Mouse (Mus musculus): Measurements from ENCODE around the gene Cpsf4l. TPM values are rescaled to one million over a fixed set of nuclear protein-coding genes. Genes with fewer than 3 reads are reported as not detected.

Cpsf4l gene
- polyA plus RNA-seq, 1 experiment from 2014 or later, result 0.24 TPM

DNA sequence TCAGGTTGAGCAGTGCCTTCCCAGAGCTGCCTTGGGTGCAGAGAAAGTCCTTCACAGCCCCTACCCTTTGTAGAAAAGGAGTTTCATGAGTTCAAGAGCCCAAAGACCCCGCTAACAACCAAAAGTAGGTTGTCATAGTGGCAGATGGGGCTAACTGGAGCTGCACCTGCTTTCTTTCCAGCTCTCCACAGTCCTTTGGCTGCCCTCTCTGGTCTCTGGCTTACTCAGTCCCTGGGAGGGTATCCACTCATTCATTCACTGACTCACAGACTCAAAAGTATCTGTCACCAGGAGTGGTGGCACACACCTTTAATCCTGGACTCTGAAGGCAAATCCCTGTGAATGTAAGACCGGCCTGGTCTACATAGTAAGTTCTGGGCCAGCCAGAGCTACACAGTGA lies 6.3 kb upstream of the Cpsf4l start:
- no peak for ATAC-seq (ENCODE audit: extremely low read depth, insufficient number of reproducible peaks, low FRiP score, low TSS enrichment)
- no peak overlapping the region for H3K27ac ChIP-seq (replicated peaks)
- no peak overlapping the region for H3K9ac ChIP-seq
- no peaks in the 10 kb centered on the region for H3K27me3 ChIP-seq (replicated peaks)
- no peak overlapping the region for H3K4me3 ChIP-seq
- H3K9me3 ChIP-seq, result no peaks in the 10 kb centered on the region
- WGBS, result 82% methylated on average over 2 of the region's 2 CpGs
- H3K36me3 ChIP-seq, result no peaks in the 10 kb centered on the region
- peaks cover 6% of the 10 kb centered on the region; the same call in 1 of the 2 replicates for H3K4me1 ChIP-seq
- no peak overlapping the region for H3K4me2 ChIP-seq

DNA sequence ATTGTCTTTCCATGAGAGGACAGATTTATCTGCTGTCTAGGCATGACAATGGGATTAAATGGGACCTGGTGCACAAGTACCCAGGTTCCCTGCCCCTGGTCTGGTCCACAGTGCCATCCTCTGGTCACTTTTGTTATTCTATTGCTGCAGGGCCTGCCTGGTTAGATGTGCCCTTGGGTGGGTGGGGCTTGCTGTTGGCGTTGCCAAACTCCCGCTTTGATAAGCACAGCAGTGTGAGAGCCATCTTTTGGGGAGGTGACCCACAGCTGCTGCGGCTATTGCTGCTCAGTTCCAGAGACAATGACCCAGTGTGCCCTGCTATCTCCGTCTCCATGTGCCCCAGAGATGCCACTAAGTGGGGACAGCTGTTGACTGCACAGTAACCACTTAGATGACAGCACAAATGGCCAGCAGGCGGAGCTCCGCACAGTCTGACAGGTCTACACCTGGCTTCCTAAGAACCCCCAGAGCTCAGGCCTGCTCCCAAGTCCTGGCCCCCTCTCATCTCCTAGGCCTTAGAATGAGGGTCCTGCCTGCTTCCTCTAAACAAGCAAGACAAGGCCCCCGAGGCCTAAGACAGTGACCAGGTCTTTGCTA lies 5.4 kb upstream of the Cpsf4l start:
- 58% methylated on average over 7 of the region's 7 CpGs for WGBS
- H3K4me3 ChIP-seq, result no peak overlapping the region
- no peak overlapping the region for H3K27ac ChIP-seq (replicated peaks)
- H3K4me1 ChIP-seq, result peaks cover 13% of the 10 kb centered on the region
- no peak overlapping the region for H3K4me2 ChIP-seq
- ATAC-seq (ENCODE audit: extremely low read depth, insufficient number of reproducible peaks, low FRiP score, low TSS enrichment), result 0 out of 2 replicates have a peak, but pooled peaks have one; percentile 29
- no peaks in the 10 kb centered on the region for H3K27me3 ChIP-seq (replicated peaks)
- no peak overlapping the region for H3K9ac ChIP-seq
- no peaks in the 10 kb centered on the region for H3K36me3 ChIP-seq
- H3K9me3 ChIP-seq, result no peaks in the 10 kb centered on the region

DNA sequence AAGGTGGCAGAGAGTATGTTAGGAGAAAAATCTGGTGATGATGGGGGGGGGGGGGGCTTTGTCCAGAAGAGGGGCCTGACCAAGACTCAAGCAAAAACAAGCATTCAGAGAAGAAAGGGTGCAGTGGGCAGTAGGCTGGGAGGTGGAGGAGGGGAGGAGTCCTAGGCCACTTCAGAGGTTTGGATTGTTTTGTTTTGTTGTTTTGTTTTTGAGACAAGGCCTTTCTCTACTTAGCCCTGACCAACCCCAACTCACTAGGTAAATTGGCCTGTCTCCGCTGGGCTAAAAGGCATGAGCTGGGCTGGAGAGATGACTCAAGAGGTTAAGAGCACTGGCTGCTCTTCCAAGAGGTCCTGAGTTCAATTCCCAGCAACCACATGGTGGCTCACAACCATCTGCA lies 1.2 kb upstream of the Cpsf4l start:
- Histone ChIP-seq H3K4me2 (no peak overlapping the region), H3K4me1 (peaks cover 24% of the 10 kb centered on the region), H3K27me3 (replicated peaks) (peaks cover 16% of the 10 kb centered on the region), H3K27ac (replicated peaks) (no peak overlapping the region), H3K36me3 (peaks cover 11% of the 10 kb centered on the region; the same call in 1 of the 2 replicates), H3K4me3 (no peak overlapping the region), H3K9ac (no peak overlapping the region), H3K9me3 (no peaks in the 10 kb centered on the region)
- 78% methylated on average over 1 of the region's 1 CpGs for WGBS
- ATAC-seq (ENCODE audit: extremely low read depth, insufficient number of reproducible peaks, low FRiP score, low TSS enrichment), result no peak

DNA sequence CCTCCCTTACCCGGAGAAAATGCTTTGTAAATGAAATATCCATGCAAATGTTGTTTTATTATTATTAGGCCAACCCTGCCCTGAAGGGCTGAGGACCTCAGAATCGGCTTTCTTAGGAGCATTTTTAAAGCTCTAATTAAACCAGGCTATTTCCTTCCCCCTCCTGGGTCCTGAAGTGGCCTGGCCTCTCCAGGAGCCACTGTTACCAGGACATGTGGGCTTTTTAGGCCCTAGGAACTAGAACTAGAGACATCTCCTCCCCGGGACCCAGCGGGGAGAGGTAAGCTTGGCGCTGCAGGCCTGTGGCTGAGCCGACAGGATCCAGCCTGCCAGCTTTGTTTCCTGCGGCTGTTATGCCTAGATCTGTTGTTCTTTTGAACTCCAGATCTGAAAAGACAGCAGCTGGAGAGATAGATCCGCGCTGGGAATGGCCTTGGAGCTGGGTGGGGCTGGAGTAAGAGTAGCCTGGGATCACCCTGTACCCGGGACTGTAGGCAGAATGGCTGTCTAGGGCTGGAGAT lies 500 bp upstream of the Cpsf4l start:
- H3K4me1 ChIP-seq, result peaks cover 24% of the 10 kb centered on the region
- H3K27ac ChIP-seq (replicated peaks), result peak overlapping the region; percentile 48
- no peak for ATAC-seq (ENCODE audit: extremely low read depth, insufficient number of reproducible peaks, low FRiP score, low TSS enrichment)
- peak overlapping the region; percentile 1 for H3K4me2 ChIP-seq
- H3K9ac ChIP-seq, result peak overlapping the region; percentile 67
- H3K36me3 ChIP-seq, result peaks cover 11% of the 10 kb centered on the region; the same call in 1 of the 2 replicates
- 13% methylated on average over 10 of the region's 10 CpGs for WGBS
- H3K4me3 ChIP-seq, result no peak overlapping the region
- peaks cover 16% of the 10 kb centered on the region for H3K27me3 ChIP-seq (replicated peaks)
- H3K9me3 ChIP-seq, result no peaks in the 10 kb centered on the region

DNA sequence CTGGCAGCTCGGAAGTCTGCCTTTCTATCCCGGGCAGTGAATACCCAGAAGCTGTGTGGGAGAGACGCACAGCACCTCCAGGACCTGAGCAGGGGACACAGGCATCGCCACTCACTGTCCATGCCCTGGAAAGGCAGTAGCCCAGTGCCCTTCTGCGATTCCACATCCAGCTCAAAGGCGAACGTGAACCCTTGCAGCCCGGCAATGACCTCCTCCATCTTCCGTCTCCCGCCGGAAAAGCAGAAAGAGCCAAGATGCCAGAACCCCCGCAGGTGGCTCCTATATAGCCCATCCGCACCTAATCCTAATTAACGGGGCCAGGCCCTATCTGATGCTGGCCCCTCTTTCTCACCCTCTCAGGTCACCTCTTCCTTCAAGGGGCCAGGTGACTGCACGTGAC lies 545 bp downstream of the Cpsf4l start:
- peaks cover 11% of the 10 kb centered on the region; the same call in 1 of the 2 replicates for H3K36me3 ChIP-seq
- H3K9ac ChIP-seq, result no peak overlapping the region
- H3K4me3 ChIP-seq, result peak overlapping the region; percentile 1; the same call in 1 of the 2 replicates
- H3K27me3 ChIP-seq (replicated peaks), result peaks cover 16% of the 10 kb centered on the region
- WGBS, result 19% methylated on average over 15 of the region's 15 CpGs
- H3K4me2 ChIP-seq, result peak overlapping the region; percentile 36
- no peaks in the 10 kb centered on the region for H3K9me3 ChIP-seq
- peaks cover 21% of the 10 kb centered on the region for H3K4me1 ChIP-seq
- H3K27ac ChIP-seq (replicated peaks), result no peak overlapping the region
- no peak for ATAC-seq (ENCODE audit: extremely low read depth, insufficient number of reproducible peaks, low FRiP score, low TSS enrichment)

DNA sequence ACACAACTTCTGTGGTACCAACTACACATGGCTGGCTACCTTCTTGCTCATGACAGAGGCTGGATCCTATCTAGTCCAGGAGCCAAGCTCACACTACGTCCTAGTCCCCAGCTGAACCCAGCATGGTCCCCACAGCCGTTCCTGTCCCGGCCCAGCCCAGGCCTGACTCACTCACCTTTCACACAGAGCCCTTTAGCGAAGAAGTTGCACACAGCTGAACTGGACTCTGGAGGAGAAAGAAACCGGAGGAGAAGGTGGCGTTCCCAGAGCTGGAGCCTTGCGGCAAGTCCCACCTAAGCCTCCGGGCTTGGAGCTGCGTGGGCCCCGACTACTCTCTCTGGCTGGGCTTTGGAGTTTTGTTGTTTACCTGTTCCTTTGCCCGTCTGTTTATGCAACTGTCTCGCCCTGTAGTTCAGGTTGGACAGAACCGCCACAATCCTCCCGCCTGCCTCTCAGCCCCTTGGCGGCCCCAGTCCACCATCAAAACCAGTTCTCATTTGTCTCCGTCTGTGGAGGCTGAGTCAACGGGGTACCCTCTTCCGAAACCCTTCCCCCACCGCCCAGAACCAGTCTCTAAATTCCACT lies 1.1 kb downstream of the Cpsf4l start:
- Histone ChIP-seq H3K27me3 (replicated peaks) (peaks cover 16% of the 10 kb centered on the region), H3K4me2 (0 out of 2 replicates have a peak overlapping the region, but pooled peaks have one; percentile 36), H3K36me3 (peaks cover 11% of the 10 kb centered on the region; the same call in 1 of the 2 replicates), H3K9me3 (no peaks in the 10 kb centered on the region), H3K27ac (replicated peaks) (no peak overlapping the region), H3K4me1 (peaks cover 24% of the 10 kb centered on the region), H3K4me3 (peak overlapping the region; percentile 1; the same call in 1 of the 2 replicates), H3K9ac (no peak overlapping the region)
- no peak for ATAC-seq (ENCODE audit: extremely low read depth, insufficient number of reproducible peaks, low FRiP score, low TSS enrichment)
- 53% methylated on average over 19 of the region's 19 CpGs for WGBS

DNA sequence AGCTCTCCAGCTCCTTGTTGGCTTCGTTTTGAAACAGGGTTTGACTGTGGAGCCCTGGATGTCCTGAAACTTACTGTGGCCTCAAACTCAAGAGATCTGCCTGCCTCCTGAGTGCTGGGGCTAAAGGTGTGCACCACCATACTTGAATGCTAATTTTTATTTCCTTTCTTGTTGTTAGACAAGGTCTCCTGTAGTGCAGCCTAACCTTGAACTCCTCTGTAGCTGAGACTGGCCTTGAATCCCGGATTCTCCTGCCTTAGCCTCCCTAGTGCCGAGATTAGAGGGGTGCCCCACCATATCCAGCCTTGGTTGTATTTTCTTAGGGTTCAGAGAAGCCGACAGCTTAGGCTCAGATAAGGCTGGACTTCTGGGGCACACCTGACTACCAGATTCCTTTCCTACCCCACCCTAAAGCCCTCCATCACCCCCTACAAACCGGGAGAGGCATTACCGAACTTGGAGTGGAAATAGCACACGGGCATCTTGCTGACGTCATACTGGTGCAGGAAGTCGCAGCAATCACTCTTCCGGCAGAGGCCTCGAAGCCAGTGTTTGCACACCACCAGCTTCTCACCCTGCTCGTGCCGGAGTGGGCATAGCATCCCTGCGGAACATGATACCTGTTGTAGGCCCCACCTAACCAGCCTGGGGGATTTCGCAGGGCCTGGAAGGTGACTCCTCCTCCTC lies 3.7 kb downstream of the Cpsf4l start:
- H3K4me2 ChIP-seq, result no peak overlapping the region
- peaks cover 11% of the 10 kb centered on the region; the same call in 1 of the 2 replicates for H3K36me3 ChIP-seq
- WGBS, result 80% methylated on average over 15 of the region's 15 CpGs
- H3K4me1 ChIP-seq, result peaks cover 24% of the 10 kb centered on the region
- H3K9me3 ChIP-seq, result no peaks in the 10 kb centered on the region
- no peak overlapping the region for H3K27ac ChIP-seq (replicated peaks)
- ATAC-seq (ENCODE audit: extremely low read depth, insufficient number of reproducible peaks, low FRiP score, low TSS enrichment), result no peak
- no peak overlapping the region for H3K9ac ChIP-seq
- no peak overlapping the region for H3K4me3 ChIP-seq
- peaks cover 16% of the 10 kb centered on the region for H3K27me3 ChIP-seq (replicated peaks)

DNA sequence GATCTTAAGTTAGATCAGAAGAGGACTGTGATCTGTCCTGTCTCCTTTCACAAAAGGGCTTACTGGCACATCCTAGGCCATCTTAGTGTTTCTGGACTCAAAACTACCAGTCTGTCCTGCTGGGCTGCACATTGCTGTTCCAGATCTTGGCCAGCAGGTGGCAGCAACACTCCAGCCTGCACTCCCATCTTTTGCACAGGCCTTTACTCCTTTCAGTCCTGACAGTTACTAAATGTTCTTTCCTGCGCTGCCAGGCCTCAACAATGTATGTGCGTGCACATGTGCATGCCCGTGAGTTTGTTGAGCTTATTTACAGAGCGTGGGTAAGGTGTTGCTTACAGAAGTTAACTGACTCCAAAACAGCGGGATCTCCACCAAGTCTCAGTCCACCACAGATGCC lies 6.1 kb downstream of the Cpsf4l start:
- Histone ChIP-seq H3K9me3 (no peaks in the 10 kb centered on the region), H3K27ac (replicated peaks) (no peak overlapping the region), H3K27me3 (replicated peaks) (peaks cover 5% of the 10 kb centered on the region), H3K4me2 (no peak overlapping the region), H3K9ac (no peak overlapping the region), H3K36me3 (peaks cover 16% of the 10 kb centered on the region), H3K4me1 (peaks cover 3% of the 10 kb centered on the region; the same call in 1 of the 2 replicates), H3K4me3 (no peak overlapping the region)
- ATAC-seq (ENCODE audit: extremely low read depth, insufficient number of reproducible peaks, low FRiP score, low TSS enrichment), result no peak
- 32% methylated on average over 5 of the region's 5 CpGs for WGBS

DNA sequence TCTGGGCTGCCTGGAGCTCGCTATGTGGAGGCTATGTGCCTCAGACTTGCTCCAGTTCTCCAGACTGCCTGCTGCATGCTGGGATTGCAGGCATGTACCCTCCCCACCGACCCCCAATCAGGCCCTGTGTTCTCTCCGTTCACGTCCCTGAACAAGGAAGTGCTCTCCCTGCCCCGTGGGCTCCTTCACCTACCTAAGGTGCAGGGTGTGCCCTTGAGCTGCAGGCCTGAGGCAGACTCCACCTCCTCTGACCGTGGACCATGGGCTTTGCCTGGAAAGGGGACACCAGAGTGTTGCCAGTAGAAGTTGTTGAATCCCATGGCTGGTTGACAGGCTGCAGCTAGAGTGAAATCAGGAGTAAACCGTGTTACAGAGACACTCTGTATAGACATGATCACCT lies 10.2 kb downstream of the Cpsf4l start:
- Histone ChIP-seq H3K4me1 (peaks cover 3% of the 10 kb centered on the region; the same call in 1 of the 2 replicates), H3K9me3 (no peaks in the 10 kb centered on the region), H3K27ac (replicated peaks) (no peak overlapping the region), H3K9ac (no peak overlapping the region), H3K36me3 (peaks cover 36% of the 10 kb centered on the region), H3K4me2 (no peak overlapping the region), H3K4me3 (no peak overlapping the region), H3K27me3 (replicated peaks) (no peaks in the 10 kb centered on the region)
- ATAC-seq (ENCODE audit: extremely low read depth, insufficient number of reproducible peaks, low FRiP score, low TSS enrichment), result no peak
- 77% methylated on average over 7 of the region's 7 CpGs for WGBS

DNA sequence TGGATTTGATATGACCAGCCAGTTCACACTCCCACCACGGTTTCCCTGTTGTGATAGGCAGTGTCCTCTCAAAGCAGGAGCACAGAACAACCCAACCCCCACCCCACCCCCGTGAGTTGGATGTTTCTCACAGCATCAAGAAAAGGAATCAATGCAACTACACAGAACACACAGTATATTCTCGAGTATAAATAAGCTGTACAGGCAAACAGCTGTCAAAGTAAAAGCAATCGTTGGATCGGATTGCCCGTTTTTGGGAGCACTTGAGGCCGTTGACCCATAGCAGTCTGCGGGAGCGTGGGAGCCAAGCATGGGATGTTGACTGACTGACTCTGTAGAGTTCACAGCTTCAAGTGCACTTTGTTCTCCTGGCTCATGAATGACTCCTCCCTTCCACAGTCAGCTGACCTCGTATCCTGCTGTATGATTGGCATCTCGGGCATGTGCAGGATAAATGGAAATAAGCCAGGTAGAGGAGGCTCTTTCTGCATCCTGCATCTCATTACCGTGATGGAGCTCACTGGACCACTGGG lies 11.7 kb downstream of the Cpsf4l start:
- Histone ChIP-seq H3K4me3 (no peak overlapping the region), H3K9me3 (no peaks in the 10 kb centered on the region), H3K4me2 (no peak overlapping the region), H3K4me1 (no peaks in the 10 kb centered on the region), H3K9ac (no peak overlapping the region), H3K27ac (replicated peaks) (no peak overlapping the region), H3K36me3 (peaks cover 52% of the 10 kb centered on the region), H3K27me3 (replicated peaks) (no peaks in the 10 kb centered on the region)
- no peak for ATAC-seq (ENCODE audit: extremely low read depth, insufficient number of reproducible peaks, low FRiP score, low TSS enrichment)
- WGBS, result 76% methylated on average over 12 of the region's 12 CpGs

DNA sequence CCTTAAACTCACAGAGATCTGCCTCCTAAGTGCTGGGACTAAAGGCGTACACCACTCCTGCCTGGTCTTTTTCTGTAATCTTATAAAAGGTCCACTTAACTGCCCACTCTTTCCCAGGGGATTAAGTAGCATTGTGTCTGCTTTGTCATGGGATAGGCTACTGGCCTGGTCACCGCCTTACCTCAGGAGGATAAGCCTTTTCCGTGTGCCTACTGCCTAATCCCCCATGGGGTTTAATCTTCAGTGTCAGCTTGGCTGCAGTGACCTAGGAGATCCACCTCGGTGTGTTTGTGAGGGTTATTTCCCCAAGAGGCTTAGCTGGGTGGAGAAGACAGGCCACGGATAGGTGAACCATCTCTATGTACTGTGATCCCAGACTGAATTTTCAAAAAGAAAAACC lies 12.2 kb downstream of the Cpsf4l start:
- ATAC-seq (ENCODE audit: extremely low read depth, insufficient number of reproducible peaks, low FRiP score, low TSS enrichment), result no peak
- no peaks in the 10 kb centered on the region for H3K27me3 ChIP-seq (replicated peaks)
- H3K4me1 ChIP-seq, result no peaks in the 10 kb centered on the region
- H3K36me3 ChIP-seq, result peaks cover 57% of the 10 kb centered on the region
- no peaks in the 10 kb centered on the region for H3K9me3 ChIP-seq
- H3K4me2 ChIP-seq, result no peak overlapping the region
- no peak overlapping the region for H3K9ac ChIP-seq
- no peak overlapping the region for H3K27ac ChIP-seq (replicated peaks)
- no peak overlapping the region for H3K4me3 ChIP-seq
- 68% methylated on average over 5 of the region's 5 CpGs for WGBS

All from heart, embryonic 13.5 days (tissue).